Mouse (Mus musculus) CD4-positive, CD25-positive, alpha-beta regulatory T cell, adult 4 months (primary cell): Measurements from ENCODE around the gene Dync2li1. TPM values are rescaled to one million over a fixed set of nuclear protein-coding genes. Genes with fewer than 3 reads are reported as not detected.

Experiments used
- ATAC-seq: one replicate; pipeline ENCODE4 v1.8.0; 2017
- polyA plus RNA-seq, 2 experiments: library from polyadenylated mRNA; unstranded; fragments of 100-300 nt; shearing (Covaris generic); gene quantifications; one replicate each; pipeline ENCODE4 v1.2.1; 2017

Gene Dync2li1
- polyA plus RNA-seq, 2 experiments from 2014 or later: 1.1 to 2.0 TPM

DNA sequence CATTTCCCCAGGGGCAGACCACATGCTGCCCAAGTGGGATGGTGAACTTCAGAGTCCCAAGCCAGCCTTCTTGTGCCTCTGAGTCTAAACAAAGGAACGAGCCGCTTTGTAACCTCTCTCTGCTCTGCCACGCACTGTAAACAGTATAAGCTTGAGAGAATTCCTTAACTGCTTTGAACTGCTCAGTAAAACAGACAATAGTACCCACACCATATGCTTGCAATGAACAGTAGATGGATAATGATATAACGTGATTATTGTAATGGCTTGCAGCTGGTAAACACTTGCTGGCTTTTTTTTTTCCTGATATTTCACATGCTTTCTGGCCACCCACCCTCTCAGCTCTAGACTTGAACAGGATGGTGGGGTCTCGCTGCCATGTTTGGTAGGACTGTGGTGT is 61.7 kb downstream of the Dync2li1 start:
- no peak for ATAC-seq

DNA sequence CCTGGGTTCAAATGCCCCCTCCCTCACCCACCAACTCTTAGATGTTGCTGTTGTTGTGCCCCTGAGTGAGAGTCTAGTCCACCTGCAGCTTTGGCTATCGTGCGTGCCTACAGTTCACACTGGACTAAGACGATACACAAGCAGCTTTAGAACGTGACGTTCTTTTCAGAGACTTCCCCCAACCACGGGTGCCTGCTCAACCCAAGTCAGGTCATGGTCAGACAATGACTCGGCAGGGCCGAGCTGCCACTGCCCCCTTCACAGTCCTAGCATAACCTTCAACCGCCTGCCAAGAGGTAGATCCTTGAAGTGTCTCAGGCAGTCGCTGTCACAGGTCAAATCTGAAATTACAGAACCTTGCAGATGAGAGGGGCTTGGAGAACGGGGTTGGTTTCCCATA is 62.5 kb downstream of the Dync2li1 start:
- no peak for ATAC-seq

DNA sequence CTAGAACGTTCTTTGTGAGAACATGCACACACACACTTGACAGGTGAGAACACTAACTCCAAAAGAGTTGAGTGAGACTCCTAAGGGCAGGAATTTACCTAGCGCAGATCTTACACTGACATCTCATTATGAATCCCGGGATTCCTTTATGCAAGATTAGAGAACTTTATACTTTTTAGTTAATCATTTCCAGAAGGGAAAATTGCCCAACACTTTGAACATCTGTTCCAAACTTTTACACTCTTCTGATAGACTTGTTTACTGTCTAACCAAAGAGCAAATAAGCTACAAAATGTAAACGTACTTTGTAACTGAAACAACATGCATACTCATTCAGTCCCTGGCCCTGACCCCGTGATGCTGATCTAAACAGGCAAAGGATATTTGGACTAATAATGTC is 63.0 kb downstream of the Dync2li1 start:
- no peak for ATAC-seq

DNA sequence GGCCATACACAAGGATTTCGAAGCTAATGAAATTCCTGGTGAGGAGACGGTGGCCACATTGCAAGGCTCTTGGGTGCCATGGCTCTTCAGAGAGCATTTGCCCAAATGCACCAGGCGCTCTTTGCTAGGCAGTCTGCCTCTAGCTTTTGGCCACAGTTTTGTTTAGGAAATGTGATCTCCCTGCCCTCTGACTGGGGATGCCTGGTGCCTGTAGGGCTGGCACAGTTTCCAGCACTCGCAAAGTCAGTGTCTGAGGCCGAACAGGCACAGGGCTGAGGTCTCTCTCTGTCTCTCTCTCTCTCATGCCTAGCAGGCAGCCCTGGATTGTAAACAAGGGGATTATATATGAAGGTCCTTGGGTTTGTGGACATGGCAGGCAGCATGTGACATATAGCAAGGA is 63.8 kb downstream of the Dync2li1 start:
- ATAC-seq: no peak

DNA sequence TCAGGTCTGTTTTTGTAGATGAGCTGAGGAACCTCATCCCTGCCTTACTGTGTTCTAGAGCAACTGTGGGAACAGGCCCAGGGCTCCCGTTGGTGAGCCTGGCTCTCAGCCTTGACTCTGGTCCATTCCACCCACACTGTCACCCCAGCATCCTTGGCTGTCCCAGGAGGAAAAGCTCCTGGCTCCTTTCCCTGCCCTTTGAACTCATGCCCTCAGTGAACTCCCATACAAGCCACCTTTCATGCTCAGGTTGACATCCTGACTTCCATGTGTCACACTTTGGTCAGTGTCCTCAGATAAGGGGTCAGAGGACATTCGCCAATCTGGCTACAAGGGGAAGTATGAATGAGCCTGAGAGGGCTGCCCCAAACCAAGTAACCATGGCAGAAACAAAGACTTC is 67.4 kb downstream of the Dync2li1 start:
- ATAC-seq: no peak

DNA sequence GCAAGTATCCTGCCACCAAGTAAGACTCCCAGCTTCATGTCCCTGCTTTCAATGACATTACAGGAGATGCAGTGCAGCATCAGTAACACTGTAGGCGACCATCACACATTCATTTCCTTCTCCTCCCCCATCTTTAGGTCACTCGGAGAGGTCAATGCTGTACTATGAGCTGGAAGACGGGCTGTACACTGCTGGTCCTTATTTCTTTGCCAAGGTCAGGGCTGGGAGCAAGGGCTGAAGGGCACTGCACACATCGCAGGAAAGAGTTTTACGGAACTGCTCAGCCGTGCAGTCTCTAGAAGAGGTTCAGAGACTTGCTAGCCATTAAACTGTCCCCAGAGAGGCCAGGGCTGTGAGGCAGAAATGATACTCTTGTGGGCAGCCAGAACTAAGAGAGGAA is 70.2 kb downstream of the Dync2li1 start:
- no peak for ATAC-seq

DNA sequence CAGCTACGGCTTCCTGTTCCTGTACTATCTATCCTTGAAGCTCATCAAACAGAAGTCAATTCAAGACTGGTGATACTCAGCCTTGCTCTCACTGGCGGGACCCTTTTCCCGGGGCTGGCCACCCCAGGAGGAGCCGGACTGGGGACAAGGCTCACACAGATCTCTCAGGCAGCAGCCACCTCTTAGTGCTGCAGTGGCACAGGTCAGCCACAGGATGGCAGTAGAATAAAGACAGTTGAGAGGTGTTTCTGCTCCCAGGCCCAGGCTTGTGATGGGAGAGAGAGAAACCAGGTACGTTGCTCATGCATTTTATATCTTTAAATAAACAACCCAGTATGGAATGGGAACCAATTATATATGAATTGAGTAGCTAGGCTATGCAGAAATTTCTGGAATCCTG is 72.4 kb downstream of the Dync2li1 start:
- ATAC-seq: no peak

Other genes starting within 250 kb of the Dync2li1 start
- 100 to 1,000 TPM in 1 of 2 experiments, 10 to 100 TPM in 1; 83.1 to 129 TPM for gene Thada, start 160.3 kb upstream of the Dync2li1 start, polyA plus RNA-seq
- gene Plekhh2, start 114.6 kb upstream of the Dync2li1 start, polyA plus RNA-seq: not detected
- gene Abcg8, start 49.8 kb downstream of the Dync2li1 start, polyA plus RNA-seq: not detected
- gene Abcg5, start 56.5 kb downstream of the Dync2li1 start, polyA plus RNA-seq: not detected
- 10 to 100 TPM in 1 of 2 experiments, 1 to 10 TPM in 1; 9.9 to 11.8 TPM for gene Lrpprc, start 164.3 kb downstream of the Dync2li1 start, polyA plus RNA-seq